Mouse (Mus musculus): ENCODE data around the gene Nprl3.

- TF ChIP-seq CTCF (IDR thresholded peaks at IDR 0.05; ENCODE audit: extremely low read depth, insufficient read length, insufficient replicate concordance, low read depth, low read length) (no peak), POLR2A (IDR thresholded peaks at IDR 0.05; ENCODE audit: low read depth, low read length) (no peak)
Observed at GRCm38 (mm10) chr11:32230220-32230619, 37.3 kb downstream of the Nprl3 start.

All from small intestine, adult 2 months (tissue).